Mouse (Mus musculus): ENCODE data around the gene Srrt. TPM values are rescaled to one million over a fixed set of nuclear protein-coding genes. Genes with fewer than 3 reads are reported as not detected.

The Srrt gene
- polyA plus RNA-seq, 1 experiment from 2014 or later: 105 TPM

DNA sequence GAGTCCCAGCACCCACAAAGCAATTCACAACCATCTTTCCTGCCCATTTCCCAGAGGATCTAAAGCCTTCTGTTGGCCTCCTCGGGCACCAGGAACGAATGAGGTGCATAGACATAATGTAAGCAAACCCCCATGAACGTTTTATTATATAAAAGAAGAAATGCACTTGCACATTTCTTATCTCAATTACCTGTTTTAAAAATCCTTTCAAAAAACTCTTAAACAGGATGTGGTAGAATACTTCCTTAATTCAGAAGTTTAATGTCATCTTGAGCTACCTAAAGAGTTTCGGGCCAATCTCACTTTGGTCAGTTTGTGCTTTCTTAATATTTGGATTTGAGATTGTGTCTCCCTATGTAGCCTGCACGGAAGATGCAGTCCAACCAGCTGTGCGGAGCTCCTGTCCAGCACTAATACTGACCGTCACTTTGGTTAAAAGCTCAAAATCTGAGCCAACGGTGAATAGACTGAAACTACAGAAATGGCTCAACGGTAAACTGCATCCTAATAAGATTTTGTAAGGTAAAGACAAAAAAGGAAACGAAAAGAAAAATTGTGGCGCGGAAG lies 952 bp downstream of the Srrt start:
- 13% methylated on average over 12 of the region's 12 CpGs for WGBS
- Histone ChIP-seq H3K36me3 (peaks cover 56% of the 10 kb centered on the region), H3K4me1 (replicated peaks) (peaks cover 42% of the 10 kb centered on the region)

DNA sequence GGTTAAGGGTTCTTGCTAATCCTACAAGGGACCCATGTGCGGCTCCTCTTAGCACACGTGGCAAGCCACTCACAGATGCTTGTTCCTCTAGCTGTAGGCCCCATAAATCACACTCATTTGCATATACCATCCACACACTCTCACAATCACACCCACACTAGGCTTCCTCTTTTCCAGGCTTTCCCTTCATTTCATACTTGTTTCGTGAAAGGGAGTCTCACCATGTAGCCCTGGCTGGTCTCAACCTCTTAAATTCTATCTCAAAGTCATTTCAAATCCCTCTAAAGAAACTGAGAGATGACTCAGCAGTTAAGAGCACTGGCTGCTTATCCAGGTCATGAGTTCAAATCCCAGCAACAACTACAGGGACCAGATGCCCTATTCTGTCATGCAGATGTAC lies 1.7 kb downstream of the Srrt start:
- no peak overlapping the region for H3K27ac ChIP-seq
- 64% methylated on average over 3 of the region's 3 CpGs for WGBS
- peaks cover 62% of the 10 kb centered on the region for H3K36me3 ChIP-seq
- H3K27me3 ChIP-seq: no peaks in the 10 kb centered on the region
- H3K4me1 ChIP-seq (replicated peaks): peaks cover 42% of the 10 kb centered on the region
- no peaks in the 10 kb centered on the region for H3K9me3 ChIP-seq
- peak overlapping the region; percentile 99 for H3K9ac ChIP-seq
- H3K4me3 ChIP-seq: peak overlapping the region; percentile 93
- ATAC-seq (ENCODE audit: low FRiP score): no peak
- peak overlapping the region; percentile 70 for H3K4me2 ChIP-seq

More for the DNA sequence above, 952 bp downstream of the Srrt start:
- Histone ChIP-seq H3K4me2 (peak overlapping the region; percentile 70), H3K27me3 (no peaks in the 10 kb centered on the region), H3K4me3 (peak overlapping the region; percentile 93), H3K27ac (peak overlapping the region; percentile 98), H3K9ac (peak overlapping the region; percentile 99), H3K9me3 (no peaks in the 10 kb centered on the region)
- ATAC-seq (ENCODE audit: low FRiP score): no peak

DNA sequence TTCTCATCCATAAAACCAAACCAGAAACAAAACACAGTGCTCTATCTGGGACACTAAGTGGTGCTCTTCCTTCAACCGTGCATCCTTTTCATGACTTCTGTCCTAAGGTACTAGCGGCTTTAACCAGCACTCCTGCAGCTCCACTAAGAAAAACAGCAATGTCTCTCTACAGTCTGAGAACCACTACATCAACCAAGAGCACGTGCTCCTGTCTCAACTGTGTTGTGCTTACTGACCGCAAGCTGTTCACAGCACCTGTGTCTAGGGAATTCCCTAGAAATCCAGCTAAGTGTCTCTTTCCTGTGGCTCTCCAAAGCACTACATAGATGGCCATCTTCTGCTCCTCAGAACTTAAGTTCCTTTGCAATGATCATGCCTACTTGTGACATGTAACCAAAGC lies 2.7 kb downstream of the Srrt start:
- Histone ChIP-seq H3K4me2 (peak overlapping the region; percentile 70), H3K4me1 (replicated peaks) (peaks cover 42% of the 10 kb centered on the region), H3K27me3 (no peaks in the 10 kb centered on the region), H3K9ac (peak overlapping the region; percentile 99), H3K36me3 (peaks cover 62% of the 10 kb centered on the region), H3K27ac (no peak overlapping the region), H3K4me3 (peak overlapping the region; percentile 93), H3K9me3 (no peaks in the 10 kb centered on the region)
- ATAC-seq (ENCODE audit: low FRiP score): no peak
- WGBS: 46% methylated on average over 4 of the region's 4 CpGs

DNA sequence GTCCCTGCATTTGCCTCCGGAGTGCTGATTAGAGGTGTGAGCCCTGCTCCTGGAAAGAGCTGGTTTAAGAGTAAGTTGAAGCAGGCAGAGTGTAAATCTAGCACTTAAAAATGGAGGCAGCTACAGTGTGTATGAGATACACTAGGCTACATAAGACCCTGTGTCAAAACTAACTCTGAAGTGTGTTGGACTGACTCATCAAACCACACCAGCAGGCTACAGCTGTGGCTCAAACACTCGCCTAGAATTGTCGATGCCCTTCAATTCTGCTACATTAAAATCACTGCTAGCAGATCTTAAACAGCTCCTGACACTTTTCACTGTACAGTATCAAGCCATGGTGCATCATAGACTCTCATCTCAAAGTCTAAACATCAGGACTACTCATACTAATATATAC lies 3.3 kb downstream of the Srrt start:
- WGBS: 87% methylated on average over 3 of the region's 3 CpGs

DNA sequence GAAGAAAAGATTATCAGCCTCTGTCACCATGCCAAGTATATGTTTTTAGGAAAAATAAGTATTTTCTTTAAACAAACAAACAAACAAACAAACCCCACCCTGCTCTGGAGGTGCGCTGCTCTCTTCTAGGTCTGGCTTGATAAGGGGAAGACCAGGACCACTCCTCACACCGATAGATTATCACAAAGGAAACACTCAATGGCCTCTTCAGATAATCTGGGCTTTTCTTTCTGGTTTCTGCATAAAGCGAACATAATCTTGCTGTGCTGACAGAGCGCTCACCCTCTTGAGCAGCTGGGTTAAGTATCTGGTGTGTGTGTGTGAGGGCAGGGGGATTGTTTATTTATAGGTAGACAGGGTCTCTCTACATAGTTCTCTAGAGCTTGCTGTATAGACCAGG lies 3.9 kb downstream of the Srrt start:
- WGBS: 94% methylated on average over 4 of the region's 4 CpGs
- no peak overlapping the region for H3K9ac ChIP-seq
- H3K4me3 ChIP-seq: no peak overlapping the region
- no peak for ATAC-seq (ENCODE audit: low FRiP score)
- H3K27ac ChIP-seq: no peak overlapping the region
- no peaks in the 10 kb centered on the region for H3K27me3 ChIP-seq
- H3K9me3 ChIP-seq: no peaks in the 10 kb centered on the region
- peaks cover 62% of the 10 kb centered on the region for H3K36me3 ChIP-seq
- peaks cover 42% of the 10 kb centered on the region for H3K4me1 ChIP-seq (replicated peaks)
- no peak overlapping the region for H3K4me2 ChIP-seq

More for the DNA sequence above, 3.3 kb downstream of the Srrt start:
- no peak overlapping the region for H3K27ac ChIP-seq
- H3K9me3 ChIP-seq: no peaks in the 10 kb centered on the region
- peak overlapping the region; percentile 99; the same call in 1 of the 2 replicates for H3K9ac ChIP-seq
- H3K4me3 ChIP-seq: no peak overlapping the region
- H3K4me2 ChIP-seq: peak overlapping the region; percentile 70
- H3K4me1 ChIP-seq (replicated peaks): peaks cover 42% of the 10 kb centered on the region
- H3K27me3 ChIP-seq: no peaks in the 10 kb centered on the region
- ATAC-seq (ENCODE audit: low FRiP score): no peak
- H3K36me3 ChIP-seq: peaks cover 62% of the 10 kb centered on the region

DNA sequence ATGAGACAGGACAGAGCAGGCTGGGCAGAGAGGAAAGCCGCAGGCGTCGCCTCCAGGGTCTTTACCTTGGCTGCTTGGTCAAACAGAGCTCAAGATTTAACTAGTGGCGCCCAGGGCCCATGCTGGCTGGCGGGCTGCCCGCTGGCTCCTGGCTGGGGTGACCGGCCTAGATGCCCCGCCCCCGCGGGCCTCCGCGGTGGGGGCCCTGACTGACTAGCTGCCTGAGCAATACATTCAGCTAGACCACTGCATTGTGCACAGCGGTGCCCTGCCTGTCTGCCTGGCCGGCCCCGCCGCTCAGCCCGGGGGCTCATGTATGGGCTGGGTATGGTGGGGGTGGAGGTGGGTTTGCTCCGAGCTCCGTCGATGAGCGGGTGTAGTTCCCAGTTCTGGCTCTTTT lies 6.2 kb downstream of the Srrt start:
- H3K4me3 ChIP-seq: no peak overlapping the region
- no peak overlapping the region for H3K4me2 ChIP-seq
- H3K9ac ChIP-seq: peak overlapping the region; percentile 46; the same call in 1 of the 2 replicates
- peaks cover 84% of the 10 kb centered on the region for H3K36me3 ChIP-seq
- H3K9me3 ChIP-seq: no peaks in the 10 kb centered on the region
- H3K27me3 ChIP-seq: no peaks in the 10 kb centered on the region
- 0 out of 2 replicates have a peak, but pooled peaks have one; percentile 22 for ATAC-seq (ENCODE audit: low FRiP score)
- WGBS: 70% methylated on average over 21 of the region's 21 CpGs
- no peak overlapping the region for H3K27ac ChIP-seq
- H3K4me1 ChIP-seq (replicated peaks): peaks cover 29% of the 10 kb centered on the region

DNA sequence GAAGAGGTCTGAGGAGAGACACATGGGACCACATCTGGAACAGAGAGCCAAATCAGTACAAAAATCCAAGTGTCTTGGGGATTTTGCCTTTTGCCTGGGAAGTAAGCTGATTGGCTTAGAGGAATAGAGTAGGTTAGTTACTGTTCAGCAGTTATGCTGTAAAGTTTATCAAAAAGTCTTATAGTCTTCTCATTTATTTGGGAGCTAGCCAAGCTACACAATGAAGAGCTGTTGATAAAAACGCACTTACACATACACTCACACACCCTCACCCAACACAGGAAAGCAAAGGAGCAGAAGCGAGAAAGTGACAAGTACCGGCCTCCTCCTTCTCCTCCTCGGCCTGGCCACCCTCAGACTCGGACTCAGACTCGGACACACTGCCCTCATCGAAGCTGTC lies 8.2 kb downstream of the Srrt start:
- Histone ChIP-seq H3K36me3 (peaks cover 90% of the 10 kb centered on the region), H3K9ac (no peak overlapping the region), H3K4me3 (no peak overlapping the region), H3K4me2 (no peak overlapping the region), H3K27ac (no peak overlapping the region), H3K9me3 (no peaks in the 10 kb centered on the region), H3K27me3 (no peaks in the 10 kb centered on the region), H3K4me1 (replicated peaks) (peaks cover 20% of the 10 kb centered on the region)
- 92% methylated on average over 7 of the region's 7 CpGs for WGBS
- ATAC-seq (ENCODE audit: low FRiP score): no peak

DNA sequence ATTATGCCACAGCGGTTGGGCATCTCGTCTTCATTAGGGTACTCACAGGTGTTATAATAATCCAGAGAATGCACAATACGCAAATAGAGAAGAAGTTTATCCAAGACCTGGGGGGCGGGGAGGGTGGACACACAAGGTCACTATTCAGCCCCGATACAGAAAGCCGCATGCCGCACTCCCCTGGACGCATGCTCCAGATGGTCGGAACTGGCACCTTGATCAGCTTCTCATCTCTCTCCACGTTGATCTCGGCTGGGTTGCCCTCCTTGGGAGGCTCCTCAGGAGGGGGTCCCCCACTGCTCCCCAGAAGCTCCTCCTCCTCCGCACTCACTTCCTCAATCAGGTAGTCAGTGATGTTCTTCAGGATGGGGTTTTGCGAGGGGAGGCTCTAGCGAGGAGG lies 10.3 kb downstream of the Srrt start:
- no peak for ATAC-seq (ENCODE audit: low FRiP score)
- Histone ChIP-seq H3K4me3 (no peak overlapping the region), H3K36me3 (peaks cover 72% of the 10 kb centered on the region), H3K9ac (no peak overlapping the region), H3K4me2 (no peak overlapping the region), H3K9me3 (no peaks in the 10 kb centered on the region), H3K4me1 (replicated peaks) (peaks cover 27% of the 10 kb centered on the region), H3K27me3 (peaks cover 4% of the 10 kb centered on the region), H3K27ac (no peak overlapping the region)
- WGBS: 93% methylated on average over 14 of the region's 14 CpGs

DNA sequence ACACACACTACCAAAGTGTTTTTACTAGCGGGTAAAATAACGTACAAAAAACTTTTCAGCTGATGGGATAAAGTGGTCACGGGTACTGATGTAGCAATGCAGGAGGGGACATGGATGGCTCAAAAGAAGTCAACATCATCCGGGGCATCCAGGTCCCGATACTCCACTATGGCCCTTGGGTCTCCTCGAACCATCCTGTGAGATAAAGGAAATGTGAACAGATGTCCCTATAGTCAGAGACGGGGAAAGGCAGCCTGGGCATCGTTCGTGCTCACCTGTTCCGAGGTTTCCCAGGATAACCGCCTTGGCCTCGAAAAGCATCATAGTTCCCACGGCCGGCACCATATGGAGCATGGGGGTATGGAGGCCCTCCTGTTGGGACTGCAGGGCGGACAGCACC lies 11.8 kb downstream of the Srrt start:
- Histone ChIP-seq H3K9me3 (no peaks in the 10 kb centered on the region), H3K36me3 (peaks cover 58% of the 10 kb centered on the region), H3K4me2 (no peak overlapping the region), H3K9ac (no peak overlapping the region), H3K4me3 (no peak overlapping the region), H3K27me3 (peaks cover 18% of the 10 kb centered on the region), H3K4me1 (replicated peaks) (peaks cover 30% of the 10 kb centered on the region), H3K27ac (no peak overlapping the region)
- no peak for ATAC-seq (ENCODE audit: low FRiP score)
- WGBS: 90% methylated on average over 15 of the region's 15 CpGs

DNA sequence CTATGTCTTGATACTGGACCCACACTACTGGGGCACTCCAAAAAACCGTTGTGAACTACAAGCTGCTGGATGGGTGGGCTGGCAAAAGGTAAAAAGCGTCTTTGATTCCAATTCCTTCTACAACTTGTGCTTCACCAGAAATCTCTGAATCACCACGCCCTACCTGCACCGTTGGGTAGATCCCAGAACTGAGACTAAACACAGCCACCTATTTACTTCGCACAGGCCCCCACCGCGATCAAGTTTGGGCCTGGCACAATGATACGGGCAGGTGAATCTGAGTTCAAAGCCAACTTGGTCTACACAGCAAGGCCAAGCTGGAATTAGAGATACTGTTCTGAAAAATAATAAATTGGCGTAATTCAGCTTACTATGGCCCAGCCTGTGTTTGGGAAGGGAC lies 12.2 kb downstream of the Srrt start:
- WGBS: 82% methylated on average over 9 of the region's 9 CpGs
- H3K27ac ChIP-seq: peak overlapping the region; percentile 92

DNA sequence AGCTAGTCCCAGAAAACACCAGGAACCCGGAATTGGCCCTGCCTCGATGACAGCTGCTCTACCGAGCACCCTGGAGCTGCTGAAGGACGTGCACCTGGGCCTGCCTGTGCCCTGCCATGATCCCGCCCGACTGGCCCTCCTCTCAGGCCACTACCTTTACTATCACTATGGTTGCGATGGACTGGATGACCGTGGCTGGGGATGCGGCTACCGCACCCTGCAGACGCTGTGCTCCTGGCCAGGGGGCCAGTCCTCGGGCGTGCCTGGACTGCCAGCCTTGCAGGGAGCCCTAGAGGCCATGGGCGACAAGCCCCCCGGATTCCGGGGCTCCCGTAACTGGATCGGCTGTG lies 12.8 kb downstream of the Srrt start:
- H3K9ac ChIP-seq: peak overlapping the region; percentile 90
- ATAC-seq (ENCODE audit: low FRiP score): peak; percentile 59; the same call in 1 of the 2 replicates
- peaks cover 37% of the 10 kb centered on the region for H3K4me1 ChIP-seq (replicated peaks)
- peaks cover 28% of the 10 kb centered on the region for H3K27me3 ChIP-seq
- H3K4me2 ChIP-seq: peak overlapping the region; percentile 97
- no peaks in the 10 kb centered on the region for H3K9me3 ChIP-seq
- peaks cover 48% of the 10 kb centered on the region for H3K36me3 ChIP-seq
- WGBS: 10% methylated on average over 18 of the region's 18 CpGs
- H3K27ac ChIP-seq: peak overlapping the region; percentile 92
- peak overlapping the region; percentile 54 for H3K4me3 ChIP-seq

More for the DNA sequence above, 12.2 kb downstream of the Srrt start:
- Histone ChIP-seq H3K9me3 (no peaks in the 10 kb centered on the region), H3K4me2 (peak overlapping the region; percentile 97), H3K9ac (peak overlapping the region; percentile 90), H3K4me3 (peak overlapping the region; percentile 54), H3K27me3 (peaks cover 22% of the 10 kb centered on the region), H3K36me3 (peaks cover 54% of the 10 kb centered on the region), H3K4me1 (replicated peaks) (peaks cover 33% of the 10 kb centered on the region)
- no peak for ATAC-seq (ENCODE audit: low FRiP score)

DNA sequence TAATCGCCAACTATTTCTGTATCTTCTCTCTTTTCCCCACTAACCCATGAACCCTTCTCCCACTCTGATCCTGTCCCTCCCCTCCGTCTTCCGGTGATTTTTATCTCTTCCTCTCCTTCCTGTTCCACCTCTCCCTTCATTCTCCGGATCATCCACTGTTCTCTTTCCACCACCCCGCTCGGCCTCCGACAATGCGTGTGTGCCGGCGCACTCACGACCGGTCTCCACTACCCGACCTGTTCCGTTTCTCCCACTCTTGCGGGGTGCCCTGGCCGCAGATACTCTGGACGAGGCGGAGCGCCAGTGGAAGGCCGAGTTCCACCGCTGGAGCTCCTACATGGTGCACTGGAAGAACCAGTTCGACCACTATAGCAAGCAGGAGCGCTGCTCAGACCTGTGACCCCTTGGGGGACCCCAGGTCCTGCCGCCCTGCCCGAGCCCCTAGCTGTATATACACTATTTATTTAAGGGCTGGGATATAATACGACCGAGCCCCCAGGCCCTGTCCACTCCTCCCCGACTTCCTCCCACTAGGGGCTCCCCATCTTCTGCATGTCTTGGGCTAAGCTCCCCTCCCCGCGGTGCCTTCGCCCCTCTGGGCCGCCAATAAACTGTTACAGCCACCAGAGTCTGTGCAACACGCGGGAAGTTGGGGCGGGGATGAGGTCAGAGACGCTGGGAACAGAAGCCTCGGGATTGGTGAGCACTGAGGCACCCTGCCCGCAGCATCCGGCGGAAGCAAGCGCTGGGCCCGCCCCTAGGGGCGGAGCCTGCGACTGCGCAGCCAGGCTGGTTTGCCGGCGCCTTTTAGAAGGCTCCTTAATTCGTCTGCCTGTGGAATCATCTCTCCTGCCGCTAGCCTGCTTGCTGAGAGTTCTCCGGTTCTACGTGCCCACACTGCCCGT lies 13.4 kb downstream of the Srrt start, which contains the start of gene Ufsp1:
TSS of gene Ufsp1 (plus strand) at position 791 of the 905 bp plus-strand sequence.
- Histone ChIP-seq H3K27me3 (peaks cover 34% of the 10 kb centered on the region), H3K36me3 (peaks cover 41% of the 10 kb centered on the region), H3K4me1 (replicated peaks) (peaks cover 43% of the 10 kb centered on the region), H3K9ac (peak within 1 kb of the TSS; percentile 90), H3K4me2 (peak within 1 kb of the TSS; percentile 97), H3K9me3 (no peaks in the 10 kb centered on the region), H3K27ac (peak within 1 kb of the TSS; percentile 92), H3K4me3 (peak within 1 kb of the TSS; percentile 54)
- ATAC-seq (ENCODE audit: low FRiP score): peak; percentile 95
- WGBS: under 1% methylated on average over 52 of the region's 52 CpGs
